Mouse (Mus musculus) midbrain, embryonic 14.5 days (tissue): Measurements from ENCODE around the gene Soat2. TPM values are rescaled to one million over a fixed set of nuclear protein-coding genes. Genes with fewer than 3 reads are reported as not detected.

Experiments
- ATAC-seq: fragments of 200-750 bp; cut with Nextera tagmentation; 2 replicates; pipeline ENCODE4 v1.8.0; 2017; ENCODE audit warnings: moderate number of reproducible peaks, moderate library complexity; ENCODE audit not compliant: low FRiP score, low TSS enrichment
- DNase-seq: peaks from one replicate; pipeline ENCODE4 v3.0.0-alpha.2; 2015
- H3K27ac ChIP-seq: fragments of 300-500 bp; sonication (generic); replicated peaks from 2 replicates; pipeline ENCODE4 v1.5.1; 2014; ENCODE audit warnings: mild to moderate bottlenecking, low read depth, low read length, moderate library complexity
- H3K27me3 ChIP-seq: fragments of 300-500 bp; sonication (generic); 2 replicates; pipeline ENCODE4 v1.6.1; 2014; ENCODE audit warnings: low read length, control low read depth, mixed read lengths; ENCODE audit not compliant: control insufficient read depth, insufficient read depth
- H3K36me3 ChIP-seq: fragments of 300-500 bp; sonication (generic); 2 replicates; pipeline ENCODE4 v1.6.1; 2014; ENCODE audit warnings: low read length, control low read depth; ENCODE audit not compliant: control insufficient read depth, insufficient read depth
- H3K4me1 ChIP-seq: fragments of 300-500 bp; sonication (generic); 2 replicates; pipeline ENCODE4 v1.6.1; 2014; ENCODE audit warnings: mild to moderate bottlenecking, antibody characterized with exemption, low read length, control low read depth; ENCODE audit not compliant: control insufficient read depth, insufficient read depth
- H3K4me2 ChIP-seq: fragments of 300-500 bp; sonication (generic); 2 replicates; pipeline ENCODE4 v1.6.1; 2014; ENCODE audit warnings: mild to moderate bottlenecking, low read length, moderate library complexity
- H3K4me3 ChIP-seq: fragments of 300-500 bp; sonication (generic); replicated peaks from 2 replicates; pipeline ENCODE4 v1.5.1; 2014; ENCODE audit warnings: low read depth, low read length
- H3K9ac ChIP-seq: fragments of 300-500 bp; sonication (generic); replicated peaks from 2 replicates; pipeline ENCODE4 v1.6.1; 2014; ENCODE audit warnings: mild to moderate bottlenecking, low read length, moderate library complexity
- H3K9me3 ChIP-seq: fragments of 300-500 bp; sonication (generic); 2 replicates; pipeline ENCODE4 v1.6.1; 2016; ENCODE audit warnings: low read length, control low read depth, mixed read lengths; ENCODE audit not compliant: control insufficient read depth
- WGBS: fragments of 180-500 bp; shearing (Covaris S2); extraction: QIAGEN DNeasy Blood & Tissue Kit; methylation state at CpG from one replicate; pipeline ENCODE4 v1.1.7; 2014; 5-methylcytosine and 5-hydroxymethylcytosine counted together
- polyA plus RNA-seq: library from polyadenylated mRNA; unstranded; fragments of >200 nt; fragmentation: Nextera tagmentation; extraction: Ambion mirVana; gene quantifications from 2 replicates; pipeline ENCODE4 v1.2.1, GENCODE M21; 2014

Gene Soat2
- polyA plus RNA-seq, 1 experiment from 2014 or later: not detected

- Histone ChIP-seq H3K4me3 (no peak overlapping the region), H3K27ac (no peak overlapping the region), H3K4me2 (no peak overlapping the region), H3K9me3 (no peaks in the 10 kb centered on the region), H3K27me3 (no peaks in the 10 kb centered on the region), H3K36me3 (0 out of 2 replicates have a peak, but pooled peaks cover 8% of the 10 kb centered on the region), H3K4me1 (no peaks in the 10 kb centered on the region), H3K9ac (no peak overlapping the region)
- ATAC-seq: no peak
- WGBS: 84% methylated on average over 11 of the region's 11 CpGs
- DNase-seq: no peak
Observed at GRCm38 (mm10) chr15:102186239-102186638, 35.9 kb downstream of the Soat2 start.

GRCm38 (mm10) chr15:102188096-102188495 lies 37.8 kb downstream of the Soat2 start:
- 95% methylated on average over 10 of the region's 10 CpGs for WGBS

GRCm38 (mm10) chr15:102188883-102189282 lies 38.6 kb downstream of the Soat2 start:
- no peak overlapping the region for H3K27ac ChIP-seq
- 57% methylated on average over 6 of the region's 6 CpGs for WGBS
- no peak overlapping the region for H3K4me3 ChIP-seq
- H3K4me1 ChIP-seq: no peaks in the 10 kb centered on the region
- H3K9me3 ChIP-seq: no peaks in the 10 kb centered on the region
- no peak overlapping the region for H3K9ac ChIP-seq
- DNase-seq (no peak), ATAC-seq (no peak)
- 0 out of 2 replicates have a peak, but pooled peaks cover 8% of the 10 kb centered on the region for H3K36me3 ChIP-seq
- H3K4me2 ChIP-seq: no peak overlapping the region
- H3K27me3 ChIP-seq: no peaks in the 10 kb centered on the region

More at GRCm38 (mm10) chr15:102188096-102188495, 37.8 kb downstream of the Soat2 start:
- Histone ChIP-seq H3K4me1 (no peaks in the 10 kb centered on the region), H3K27me3 (no peaks in the 10 kb centered on the region), H3K27ac (no peak overlapping the region), H3K36me3 (0 out of 2 replicates have a peak, but pooled peaks cover 8% of the 10 kb centered on the region), H3K4me3 (no peak overlapping the region), H3K4me2 (no peak overlapping the region), H3K9ac (no peak overlapping the region), H3K9me3 (no peaks in the 10 kb centered on the region)
- ATAC-seq: no peak
- DNase-seq: no peak

GRCm38 (mm10) chr15:102191699-102192098 lies 41.4 kb downstream of the Soat2 start:
- no peaks in the 10 kb centered on the region for H3K4me1 ChIP-seq
- H3K27me3 ChIP-seq: no peaks in the 10 kb centered on the region
- H3K9me3 ChIP-seq: no peaks in the 10 kb centered on the region
- H3K27ac ChIP-seq: no peak overlapping the region
- ATAC-seq (no peak), DNase-seq (no peak)
- no peak overlapping the region for H3K4me2 ChIP-seq
- WGBS: 81% methylated on average over 7 of the region's 7 CpGs
- no peaks in the 10 kb centered on the region for H3K36me3 ChIP-seq
- H3K4me3 ChIP-seq: no peak overlapping the region
- H3K9ac ChIP-seq: no peak overlapping the region

DNA sequence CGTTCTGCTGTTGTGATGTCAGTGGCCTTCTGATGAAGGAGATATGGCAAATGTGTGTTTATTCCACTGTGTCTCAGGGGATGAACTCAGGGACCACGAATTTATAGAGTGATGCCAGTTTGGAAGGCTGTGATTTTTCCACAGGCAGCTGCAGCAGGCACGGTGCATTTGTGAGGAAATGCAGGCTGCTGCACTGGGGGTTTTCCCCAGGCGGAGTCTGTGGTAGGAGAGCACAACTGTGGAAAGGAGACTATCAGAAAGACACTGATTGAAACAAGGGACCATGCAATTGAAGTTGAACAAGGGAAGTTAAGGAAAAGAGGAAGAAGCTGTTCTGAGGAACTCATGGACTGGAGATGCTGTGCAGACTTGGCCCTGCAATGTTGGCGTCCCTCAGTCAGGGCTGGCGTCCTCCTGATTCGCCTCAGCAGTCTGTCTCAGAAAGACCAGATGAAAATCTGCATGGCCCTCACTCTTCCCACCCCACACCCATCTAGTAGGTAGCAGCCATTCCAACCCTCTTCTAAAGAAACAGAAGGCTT lies 42.0 kb downstream of the Soat2 start:
- 75% methylated on average over 7 of the region's 7 CpGs for WGBS
- H3K27ac ChIP-seq: no peak overlapping the region
- no peak for ATAC-seq

GRCm38 (mm10) chr15:102192820-102193386 lies 42.6 kb downstream of the Soat2 start:
- no peak overlapping the region for H3K9ac ChIP-seq
- no peak for ATAC-seq

More for the DNA sequence above, 42.0 kb downstream of the Soat2 start:
- H3K9ac ChIP-seq: no peak overlapping the region
- DNase-seq: no peak
- no peaks in the 10 kb centered on the region for H3K9me3 ChIP-seq
- no peaks in the 10 kb centered on the region for H3K4me1 ChIP-seq
- no peak overlapping the region for H3K4me3 ChIP-seq
- H3K36me3 ChIP-seq: no peaks in the 10 kb centered on the region
- H3K4me2 ChIP-seq: no peak overlapping the region
- no peaks in the 10 kb centered on the region for H3K27me3 ChIP-seq

GRCm38 (mm10) chr15:102193652-102194051 lies 43.3 kb downstream of the Soat2 start:
- Histone ChIP-seq H3K9me3 (no peaks in the 10 kb centered on the region), H3K27me3 (no peaks in the 10 kb centered on the region), H3K4me1 (no peaks in the 10 kb centered on the region), H3K36me3 (no peaks in the 10 kb centered on the region), H3K9ac (no peak overlapping the region), H3K4me2 (no peak overlapping the region), H3K27ac (no peak overlapping the region), H3K4me3 (no peak overlapping the region)
- no peak for ATAC-seq
- WGBS: 90% methylated on average over 4 of the region's 4 CpGs
- no peak for DNase-seq

More at GRCm38 (mm10) chr15:102192820-102193386, 42.6 kb downstream of the Soat2 start:
- no peak for DNase-seq
- H3K36me3 ChIP-seq: no peaks in the 10 kb centered on the region
- no peaks in the 10 kb centered on the region for H3K9me3 ChIP-seq
- H3K4me1 ChIP-seq: no peaks in the 10 kb centered on the region
- no peak overlapping the region for H3K4me2 ChIP-seq
- no peaks in the 10 kb centered on the region for H3K27me3 ChIP-seq
- H3K27ac ChIP-seq: no peak overlapping the region
- no peak overlapping the region for H3K4me3 ChIP-seq
- 61% methylated on average over 5 of the region's 5 CpGs for WGBS

GRCm38 (mm10) chr15:102194439-102194838 lies 44.1 kb downstream of the Soat2 start:
- WGBS: 87% methylated on average over 4 of the region's 4 CpGs

GRCm38 (mm10) chr15:102195373-102195772 lies 45.0 kb downstream of the Soat2 start:
- Histone ChIP-seq H3K9ac (no peak overlapping the region), H3K4me1 (no peaks in the 10 kb centered on the region), H3K27ac (no peak overlapping the region), H3K9me3 (no peaks in the 10 kb centered on the region), H3K27me3 (no peaks in the 10 kb centered on the region), H3K4me3 (no peak overlapping the region), H3K4me2 (no peak overlapping the region), H3K36me3 (no peaks in the 10 kb centered on the region)
- DNase-seq (no peak), ATAC-seq (no peak)
- WGBS: 92% methylated on average over 4 of the region's 4 CpGs

More at GRCm38 (mm10) chr15:102194439-102194838, 44.1 kb downstream of the Soat2 start:
- no peak overlapping the region for H3K4me2 ChIP-seq
- H3K9ac ChIP-seq: no peak overlapping the region
- H3K9me3 ChIP-seq: no peaks in the 10 kb centered on the region
- no peaks in the 10 kb centered on the region for H3K4me1 ChIP-seq
- DNase-seq: no peak
- H3K36me3 ChIP-seq: no peaks in the 10 kb centered on the region
- no peaks in the 10 kb centered on the region for H3K27me3 ChIP-seq
- H3K4me3 ChIP-seq: no peak overlapping the region
- no peak for ATAC-seq
- no peak overlapping the region for H3K27ac ChIP-seq
